Comparison of ENCODE assay signal across 10 mouse cellular contexts in the genomic region with DNA sequence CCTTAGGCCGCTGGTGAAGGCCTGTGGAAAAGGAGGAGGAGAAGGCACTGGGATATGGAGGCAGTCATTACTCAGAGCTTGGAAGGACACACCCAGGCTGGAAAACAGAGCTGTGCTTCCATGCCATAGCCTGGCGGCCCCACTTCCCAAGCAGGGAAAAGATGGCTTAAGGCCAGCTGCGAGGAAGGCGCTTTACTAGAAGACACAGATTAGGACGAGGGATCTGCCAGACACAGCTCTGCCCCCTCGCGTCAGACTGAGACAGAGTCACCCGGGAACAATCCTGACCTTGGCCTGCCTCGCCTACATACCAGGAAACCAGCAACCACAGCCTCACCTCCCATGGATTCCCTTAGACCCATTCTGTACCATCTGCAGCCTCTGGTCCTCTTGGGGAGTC. TPM values are rescaled to one million over a fixed set of nuclear protein-coding genes. Genes with fewer than 3 reads are reported as not detected.
DNase-seq lines count a peak whose midpoint lies in the region; ATAC-seq and TF ChIP-seq lines count a peak whose summit lies in the region.
"Had no signal": no experiment of that assay in that cellular context is flagged by ENCODE, and none has a peak within 500 bp of the region (broad histone marks: within the 10 kb centered on the region; RNA-seq: fewer than 3 reads in every experiment).

No protein-coding gene starts in this region.

- WGBS in heart, adult 2 months = 34% methylated on average over 9 of the region's 9 CpGs
- WGBS in midbrain, postnatal 0 days = 90% methylated on average over 8 of the region's 9 CpGs

- no peaks in the 10 kb centered on the region for H3K36me3 ChIP-seq in heart, adult 2 months (ENCODE audit: control insufficient read depth, insufficient read depth, low read length)
- peaks cover 30% of the 10 kb centered on the region for H3K36me3 ChIP-seq in ES-Bruce4 (ENCODE audit: control insufficient read depth, insufficient read depth, low read length, poor library complexity, severe bottlenecking)
- peaks cover 66% of the 10 kb centered on the region for H3K36me3 ChIP-seq in midbrain, postnatal 0 days (ENCODE audit: insufficient read depth, low read length)

- peak; percentile 63 for TF ChIP-seq CTCF in heart, adult 2 months (IDR thresholded peaks at IDR 0.05)
- TF ChIP-seq CTCF in ES-Bruce4 (IDR thresholded peaks at IDR 0.05; ENCODE audit: low read depth, low read length) = peak; percentile 43
- TF ChIP-seq CTCF in midbrain, postnatal 0 days (IDR thresholded peaks at IDR 0.05) = no peak

- no peaks in the 10 kb centered on the region for H3K9me3 ChIP-seq in ES-Bruce4 (replicated peaks; ENCODE audit: control insufficient read depth, insufficient read depth, low read length, poor library complexity, severe bottlenecking)
- H3K9me3 ChIP-seq in midbrain, postnatal 0 days (ENCODE audit: low read length) = no peaks in the 10 kb centered on the region

- no peaks in the 10 kb centered on the region for H3K4me1 ChIP-seq in heart, adult 2 months (ENCODE audit: control insufficient read depth, insufficient read depth, low read length)
- no peaks in the 10 kb centered on the region for H3K4me1 ChIP-seq in ES-Bruce4 (ENCODE audit: control insufficient read depth, insufficient read depth, low read length)
- no peaks in the 10 kb centered on the region for H3K4me1 ChIP-seq in midbrain, postnatal 0 days (ENCODE audit: insufficient read depth, low read length)

- H3K27ac ChIP-seq in heart, adult 2 months = no peak overlapping the region
- H3K27ac ChIP-seq in ES-Bruce4 (ENCODE audit: insufficient read depth, low read length) = no peak overlapping the region
- no peak overlapping the region for H3K27ac ChIP-seq in midbrain, postnatal 0 days (ENCODE audit: low read depth, low read length)

- H3K9ac ChIP-seq in heart, adult 2 months (ENCODE audit: low read depth, low read length) = no peak overlapping the region
- H3K9ac ChIP-seq in ES-Bruce4 (ENCODE audit: low read depth, poor library complexity, severe bottlenecking) = no peak overlapping the region
- no peak overlapping the region for H3K9ac ChIP-seq in midbrain, postnatal 0 days (replicated peaks; ENCODE audit: low read length, poor library complexity, severe bottlenecking)

- no peaks in the 10 kb centered on the region for H3K27me3 ChIP-seq in heart, adult 2 months (ENCODE audit: control insufficient read depth, insufficient read depth, low read length)
- H3K27me3 ChIP-seq in ES-Bruce4 (ENCODE audit: control insufficient read depth, insufficient read depth, low read length, poor library complexity, severe bottlenecking) = no peaks in the 10 kb centered on the region
- H3K27me3 ChIP-seq in midbrain, postnatal 0 days (ENCODE audit: insufficient read depth, low read length) = no peaks in the 10 kb centered on the region

- peak in 1 of 2 experiments; percentile 27 for DNase-seq in heart, adult 2 months
- no peak for DNase-seq in heart, postnatal 25 days (ENCODE audit: low spot score)
- DNase-seq in adrenal gland, postnatal 10 days = peak; percentile 73
- DNase-seq in heart, postnatal 10 days = peak; percentile 61 to 67
- DNase-seq in gastrocnemius, adult 8-10 months (ENCODE audit: low spot score in 2 of 2) = no peak
- no peak for DNase-seq in layer of hippocampus, adult 18-20 months (ENCODE audit: low spot score in 2 of 2)
- no peak for DNase-seq in midbrain, postnatal 0 days (ENCODE audit: low spot score)
- DNase-seq: midbrain, embryonic 14.5 days had no signal

- no peak for ATAC-seq in midbrain, postnatal 0 days (ENCODE audit: low FRiP score)
- ATAC-seq: forebrain, embryonic 16.5 days had no signal

- no peak overlapping the region for H3K4me2 ChIP-seq in midbrain, postnatal 0 days (ENCODE audit: low read depth, low read length, poor library complexity, severe bottlenecking)

- H3K4me3 ChIP-seq in heart, adult 2 months = no peak overlapping the region
- no peak overlapping the region for H3K4me3 ChIP-seq in ES-Bruce4 (ENCODE audit: low read depth, low read length)
- H3K4me3 ChIP-seq in midbrain, postnatal 0 days (ENCODE audit: low read depth, low read length) = no peak overlapping the region

- no peak for TF ChIP-seq POLR2A in heart, adult 2 months (IDR thresholded peaks at IDR 0.05; ENCODE audit: insufficient read depth, low read depth, low read length)
- TF ChIP-seq POLR2A in ES-Bruce4 (IDR thresholded peaks at IDR 0.05; ENCODE audit: insufficient read depth, low read length) = no peak

- no peak for TF ChIP-seq EP300 in heart, adult 2 months (IDR thresholded peaks at IDR 0.05; ENCODE audit: insufficient read depth, low read depth, low read length)
- TF ChIP-seq EP300 in ES-Bruce4 (IDR thresholded peaks at IDR 0.05; ENCODE audit: insufficient read depth, low read depth, low read length) = no peak

- intact Hi-C loops in heart, adult 2 months (cut with DNase I) = loop anchor here (10.0 kb wide), 1 partner anchor 175 kb away; no protein-coding TSS in a partner anchor
- intact Hi-C loops in heart, postnatal 25 days (cut with DNase I) = no loop called here
- intact Hi-C loops in heart, postnatal 10 days (cut with DNase I) = loop anchor here (5.0 kb wide), 1 partner anchor 178 kb away; no protein-coding TSS in a partner anchor

- H3K79me2 ChIP-seq in heart, adult 2 months (replicated peaks; ENCODE audit: control insufficient read depth, insufficient read depth, low read length) = no peaks in the 10 kb centered on the region

RNA-seq across cellular contexts. Expression of a gene that starts 12.8 kb away (rescaled TPM):
- 1 to 10 TPM; 7.3 to 8.7 TPM for total RNA-seq in heart, adult 2 months (2021)
- 16.2 and 18.7 TPM in 2 replicates for polyA plus RNA-seq in heart, adult 2 months (2012; rRNA removed)
- total RNA-seq in heart, postnatal 25 days (2021) = 1 to 10 TPM; 8.8 to 9.4 TPM
- 21.1 and 26.9 TPM in 2 replicates for polyA plus RNA-seq in ES-Bruce4 (2011; ENCODE audit: insufficient read depth, insufficient read length, low read depth, missing spikeins)
- 10 to 100 TPM; 13.5 to 18.6 TPM for total RNA-seq in adrenal gland, postnatal 10 days (2021)
- total RNA-seq in heart, postnatal 10 days (2021) = 10 to 100 TPM; 13.7 to 13.9 TPM
- 1 to 10 TPM; 7.4 to 7.9 (median 7.6) TPM for total RNA-seq in gastrocnemius, adult 8-10 months (2022)
- 10 to 100 TPM; 29.5 to 30.4 TPM for total RNA-seq in layer of hippocampus, adult 18-20 months (2021)
- 46.1 and 68.0 TPM in 2 replicates for total RNA-seq in midbrain, postnatal 0 days (2014; rRNA removed)
- polyA plus RNA-seq in midbrain, postnatal 0 days (2015; fragmentation: Nextera tagmentation; extraction: Ambion mirVana) = 10.8 and 11.0 TPM in 2 replicates

RNA-seq across cellular contexts. Expression of a gene that starts 18.4 kb away (rescaled TPM):
- 1 to 10 TPM; 6.3 to 7.6 TPM for total RNA-seq in heart, adult 2 months (2021)
- 19.5 and 23.1 TPM in 2 replicates for polyA plus RNA-seq in heart, adult 2 months (2012; rRNA removed)
- total RNA-seq in heart, postnatal 25 days (2021) = 1 to 10 TPM; 7.4 to 8.3 TPM
- polyA plus RNA-seq in ES-Bruce4 (2011; ENCODE audit: insufficient read depth, insufficient read length, low read depth, missing spikeins) = 4.6 and 4.8 TPM in 2 replicates
- total RNA-seq in adrenal gland, postnatal 10 days (2021) = 10 to 100 TPM; 10.5 to 17.8 TPM
- 1 to 10 TPM; 8.3 to 9.1 TPM for total RNA-seq in heart, postnatal 10 days (2021)
- total RNA-seq in gastrocnemius, adult 8-10 months (2022) = 1 to 10 TPM; 5.4 to 8.2 (median 7.2) TPM
- 10 to 100 TPM; 12.4 to 12.5 TPM for total RNA-seq in layer of hippocampus, adult 18-20 months (2021)
- 24.4 and 26.4 TPM in 2 replicates for total RNA-seq in midbrain, postnatal 0 days (2014; rRNA removed)
- polyA plus RNA-seq in midbrain, postnatal 0 days (2015; fragmentation: Nextera tagmentation; extraction: Ambion mirVana) = 24.5 and 25.6 TPM in 2 replicates

RNA-seq across cellular contexts. Expression of a gene that starts 21.3 kb away (rescaled TPM):
- 10 to 100 TPM; 13.6 to 16.5 TPM for total RNA-seq in heart, adult 2 months (2021)
- polyA plus RNA-seq in heart, adult 2 months (2012; rRNA removed) = 20.7 and 28.6 TPM in 2 replicates
- 10 to 100 TPM; 15.1 to 15.2 TPM for total RNA-seq in heart, postnatal 25 days (2021)
- 9.2 and 9.4 TPM in 2 replicates for polyA plus RNA-seq in ES-Bruce4 (2011; ENCODE audit: insufficient read depth, insufficient read length, low read depth, missing spikeins)
- total RNA-seq in adrenal gland, postnatal 10 days (2021) = 10 to 100 TPM; 29.8 to 29.9 TPM
- 10 to 100 TPM; 10.5 to 13.0 TPM for total RNA-seq in heart, postnatal 10 days (2021)
- 10 to 100 TPM; 12.2 to 16.6 (median 12.8) TPM for total RNA-seq in gastrocnemius, adult 8-10 months (2022)
- total RNA-seq in layer of hippocampus, adult 18-20 months (2021) = 10 to 100 TPM; 19.3 to 21.1 TPM
- total RNA-seq in midbrain, postnatal 0 days (2014; rRNA removed) = 42.3 and 50.0 TPM in 2 replicates
- polyA plus RNA-seq in midbrain, postnatal 0 days (2015; fragmentation: Nextera tagmentation; extraction: Ambion mirVana) = 19.0 and 19.4 TPM in 2 replicates

RNA-seq across cellular contexts. Expression of a gene that starts 30.4 kb away (rescaled TPM):
- 10 to 100 TPM; 20.7 to 21.1 TPM for total RNA-seq in heart, adult 2 months (2021)
- polyA plus RNA-seq in heart, adult 2 months (2012; rRNA removed) = 30.5 and 43.2 TPM in 2 replicates
- 10 to 100 TPM; 20.1 to 22.3 TPM for total RNA-seq in heart, postnatal 25 days (2021)
- 33.2 and 38.2 TPM in 2 replicates for polyA plus RNA-seq in ES-Bruce4 (2011; ENCODE audit: insufficient read depth, insufficient read length, low read depth, missing spikeins)
- 10 to 100 TPM; 10.1 to 19.3 TPM for total RNA-seq in adrenal gland, postnatal 10 days (2021)
- 10 to 100 TPM; 23.8 to 24.8 TPM for total RNA-seq in heart, postnatal 10 days (2021)
- 100 to 1,000 TPM; 123 to 153 (median 139) TPM for total RNA-seq in gastrocnemius, adult 8-10 months (2022)
- total RNA-seq in layer of hippocampus, adult 18-20 months (2021) = 1 to 10 TPM; 4.8 to 5.4 TPM
- 1.5 and 4.7 TPM in 2 replicates for total RNA-seq in midbrain, postnatal 0 days (2014; rRNA removed)
- 2.0 and 3.2 TPM in 2 replicates for polyA plus RNA-seq in midbrain, postnatal 0 days (2015; fragmentation: Nextera tagmentation; extraction: Ambion mirVana)

RNA-seq across cellular contexts. Expression of a gene that starts 35.2 kb away (rescaled TPM):
- total RNA-seq in heart, adult 2 months (2021) = 10 to 100 TPM; 48.8 to 51.5 TPM
- polyA plus RNA-seq in heart, adult 2 months (2012; rRNA removed) = 38.3 and 47.8 TPM in 2 replicates
- 10 to 100 TPM; 44.2 to 45.5 TPM for total RNA-seq in heart, postnatal 25 days (2021)
- polyA plus RNA-seq in ES-Bruce4 (2011; ENCODE audit: insufficient read depth, insufficient read length, low read depth, missing spikeins) = 19.7 and 21.6 TPM in 2 replicates
- 10 to 100 TPM; 42.9 to 48.5 TPM for total RNA-seq in adrenal gland, postnatal 10 days (2021)
- total RNA-seq in heart, postnatal 10 days (2021) = 10 to 100 TPM; 42.8 to 47.3 TPM
- 10 to 100 TPM; 31.9 to 40.9 (median 33.1) TPM for total RNA-seq in gastrocnemius, adult 8-10 months (2022)
- total RNA-seq in layer of hippocampus, adult 18-20 months (2021) = 10 to 100 TPM; 20.7 to 23.8 TPM
- 32.9 and 48.6 TPM in 2 replicates for total RNA-seq in midbrain, postnatal 0 days (2014; rRNA removed)
- 21.6 and 23.6 TPM in 2 replicates for polyA plus RNA-seq in midbrain, postnatal 0 days (2015; fragmentation: Nextera tagmentation; extraction: Ambion mirVana)

Comparison
In these comparisons a context has a peak if more than half of its experiments do, and no peak if none do; other contexts are left out.
1. DNase-seq: peak in adrenal gland, postnatal 10 days (single experiment) and heart, postnatal 10 days (2 of 2); none in heart, postnatal 25 days (single experiment), gastrocnemius, adult 8-10 months (0 of 2), layer of hippocampus, adult 18-20 months (0 of 2) and midbrain, postnatal 0 days (single experiment).